Mouse (Mus musculus) testis, adult 2 months (tissue): ENCODE measurements around the gene Prdm15.

Source experiments
- CTCF ChIP-seq: fragments of 200-500 bp; IDR thresholded peaks from 2 replicates; pipeline ENCODE4 v1.5.1; 2012; ENCODE audit warnings: low read depth, mild to moderate bottlenecking, inconsistent platforms, low read length, moderate library complexity; ENCODE audit not compliant: control insufficient read depth, insufficient read depth, insufficient replicate concordance
- POLR2A ChIP-seq: fragments of 200-500 bp; IDR thresholded peaks from 2 replicates; pipeline ENCODE4 v1.6.1; 2012; ENCODE audit warnings: low read depth, mild to moderate bottlenecking, inconsistent platforms, low read length, moderate library complexity; ENCODE audit not compliant: control insufficient read depth

DNA sequence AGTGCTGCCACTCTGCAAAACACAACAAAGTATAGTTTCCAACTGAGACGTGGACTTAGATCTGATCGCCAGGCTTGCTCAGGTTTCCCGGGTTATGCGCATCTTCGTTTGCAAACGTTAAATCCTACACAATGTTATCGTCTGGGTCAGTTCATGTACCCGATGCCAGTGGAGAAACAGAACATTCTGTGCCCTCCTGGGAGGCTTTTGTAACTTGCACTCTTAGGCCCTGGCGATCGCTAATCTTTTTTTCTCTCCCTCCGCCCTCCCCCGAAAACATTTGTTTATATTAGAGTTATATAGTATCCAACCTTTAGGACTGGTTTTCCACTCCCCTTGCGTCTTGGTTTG is 87.7 kb downstream of the Prdm15 start:
- TF ChIP-seq POLR2A (no peak), CTCF (no peak)
